Mouse (Mus musculus) heart, embryonic 12.5 days (tissue): ENCODE measurements around the gene Rftn1. TPM values are rescaled to one million over a fixed set of nuclear protein-coding genes. Genes with fewer than 3 reads are reported as not detected.

Source experiments
- ATAC-seq: fragments of 200-750 bp; cut with Nextera tagmentation; 2 replicates; pipeline ENCODE4 v1.8.0; 2017; ENCODE audit warnings: moderate TSS enrichment, moderate library complexity; ENCODE audit not compliant: insufficient number of reproducible peaks, low FRiP score
- H3K27ac ChIP-seq: fragments of 300-500 bp; sonication (generic); 2 replicates; pipeline ENCODE4 v1.5.1; 2016; ENCODE audit warnings: mild to moderate bottlenecking, moderate library complexity; ENCODE audit not compliant: poor library complexity, severe bottlenecking
- H3K27me3 ChIP-seq: fragments of 300-500 bp; sonication (generic); replicated peaks from 2 replicates; pipeline ENCODE4 v1.6.1; 2016; ENCODE audit warnings: mild to moderate bottlenecking, moderate library complexity
- H3K36me3 ChIP-seq: fragments of 300-500 bp; sonication (generic); 2 replicates; pipeline ENCODE4 v1.6.1; 2016; ENCODE audit warnings: mild to moderate bottlenecking, moderate library complexity
- H3K4me1 ChIP-seq: fragments of 300-500 bp; sonication (generic); replicated peaks from 2 replicates; pipeline ENCODE4 v1.6.1; 2016; ENCODE audit warnings: mild to moderate bottlenecking
- H3K4me2 ChIP-seq: fragments of 300-500 bp; sonication (generic); 2 replicates; pipeline ENCODE4 v1.6.1; 2016; ENCODE audit warnings: mild to moderate bottlenecking, moderate library complexity
- H3K4me3 ChIP-seq: fragments of 300-500 bp; sonication (generic); 2 replicates; pipeline ENCODE4 v1.5.1; 2016; ENCODE audit warnings: mild to moderate bottlenecking
- H3K9ac ChIP-seq: fragments of 300-500 bp; sonication (generic); 2 replicates; pipeline ENCODE4 v1.6.1; 2016; ENCODE audit warnings: mild to moderate bottlenecking, moderate library complexity
- H3K9me3 ChIP-seq: fragments of 300-500 bp; sonication (generic); replicated peaks from 2 replicates; pipeline ENCODE4 v1.6.1; 2016; ENCODE audit warnings: mild to moderate bottlenecking, moderate library complexity
- WGBS: fragments of 180-500 bp; shearing (Covaris S2); methylation state at CpG from one replicate; pipeline ENCODE4 v1.1.7; 2016; 5-methylcytosine and 5-hydroxymethylcytosine counted together
- polyA plus RNA-seq: library from polyadenylated mRNA; unstranded; fragments of >200 nt; fragmentation: Nextera tagmentation; extraction: Ambion mirVana; gene quantifications from 2 replicates; pipeline ENCODE4 v1.2.1, GENCODE M21; 2016

Gene Rftn1
- polyA plus RNA-seq, 1 experiment from 2014 or later = 24.2 TPM

- WGBS = 72% methylated on average over 5 of the region's 5 CpGs
These were observed 4.9 kb downstream of the Rftn1 start for GRCm38 (mm10) chr17:50185616-50186015.

GRCm38 (mm10) chr17:50185083-50185482 is 5.4 kb downstream of the Rftn1 start:
- 74% methylated on average over 4 of the region's 4 CpGs for WGBS
- Histone ChIP-seq H3K27ac (no peak overlapping the region), H3K36me3 (no peaks in the 10 kb centered on the region), H3K9ac (no peak overlapping the region), H3K4me1 (peaks cover 27% of the 10 kb centered on the region; the same call in 1 of the 2 replicates), H3K9me3 (no peaks in the 10 kb centered on the region), H3K4me2 (no peak overlapping the region), H3K4me3 (no peak overlapping the region), H3K27me3 (no peaks in the 10 kb centered on the region)
- no peak for ATAC-seq

More at GRCm38 (mm10) chr17:50185616-50186015, 4.9 kb downstream of the Rftn1 start:
- Histone ChIP-seq H3K4me2 (no peak overlapping the region), H3K4me3 (no peak overlapping the region), H3K9ac (no peak overlapping the region), H3K27ac (no peak overlapping the region), H3K9me3 (no peaks in the 10 kb centered on the region), H3K27me3 (peaks cover under 1% of the 10 kb centered on the region; the same call in 1 of the 2 replicates), H3K36me3 (no peaks in the 10 kb centered on the region), H3K4me1 (peaks cover 27% of the 10 kb centered on the region; the same call in 1 of the 2 replicates)
- no peak for ATAC-seq

- no peak overlapping the region for H3K4me3 ChIP-seq
- no peak overlapping the region for H3K4me2 ChIP-seq
- H3K9ac ChIP-seq = no peak overlapping the region
- no peak for ATAC-seq
- peaks cover 24% of the 10 kb centered on the region; the same call in 1 of the 2 replicates for H3K4me1 ChIP-seq
- 77% methylated on average over 12 of the region's 12 CpGs for WGBS
- no peaks in the 10 kb centered on the region for H3K27me3 ChIP-seq
- no peak overlapping the region for H3K27ac ChIP-seq
- no peaks in the 10 kb centered on the region for H3K36me3 ChIP-seq
- no peaks in the 10 kb centered on the region for H3K9me3 ChIP-seq
These were observed 6.0 kb downstream of the Rftn1 start for GRCm38 (mm10) chr17:50184217-50185038.

GRCm38 (mm10) chr17:50183300-50183699 is 7.2 kb downstream of the Rftn1 start:
- peaks cover 15% of the 10 kb centered on the region; the same call in 1 of the 2 replicates for H3K4me1 ChIP-seq
- no peak overlapping the region for H3K4me2 ChIP-seq
- no peaks in the 10 kb centered on the region for H3K27me3 ChIP-seq
- 88% methylated on average over 4 of the region's 4 CpGs for WGBS
- H3K9me3 ChIP-seq = no peaks in the 10 kb centered on the region
- H3K36me3 ChIP-seq = no peaks in the 10 kb centered on the region
- no peak overlapping the region for H3K27ac ChIP-seq
- H3K4me3 ChIP-seq = no peak overlapping the region
- no peak overlapping the region for H3K9ac ChIP-seq
- no peak for ATAC-seq

GRCm38 (mm10) chr17:50182542-50182951 is 7.9 kb downstream of the Rftn1 start:
- Histone ChIP-seq H3K4me2 (no peak overlapping the region), H3K9me3 (0 out of 2 replicates have a peak, but pooled peaks cover 3% of the 10 kb centered on the region), H3K36me3 (peaks cover 7% of the 10 kb centered on the region), H3K27ac (no peak overlapping the region), H3K9ac (no peak overlapping the region), H3K27me3 (no peaks in the 10 kb centered on the region), H3K4me1 (peaks cover 15% of the 10 kb centered on the region; the same call in 1 of the 2 replicates), H3K4me3 (no peak overlapping the region)
- no peak for ATAC-seq
- 42% methylated on average over 3 of the region's 3 CpGs for WGBS

- Histone ChIP-seq H3K4me2 (no peak overlapping the region), H3K4me3 (no peak overlapping the region), H3K27me3 (no peaks in the 10 kb centered on the region), H3K9me3 (0 out of 2 replicates have a peak, but pooled peaks cover 7% of the 10 kb centered on the region), H3K4me1 (peaks cover 15% of the 10 kb centered on the region; the same call in 1 of the 2 replicates), H3K27ac (no peak overlapping the region), H3K36me3 (peaks cover 13% of the 10 kb centered on the region), H3K9ac (no peak overlapping the region)
- 75% methylated on average over 4 of the region's 4 CpGs for WGBS
- ATAC-seq = no peak
These were observed 9.4 kb downstream of the Rftn1 start for GRCm38 (mm10) chr17:50180899-50181570.

GRCm38 (mm10) chr17:50173776-50174175 is 16.7 kb downstream of the Rftn1 start:
- no peak overlapping the region for H3K4me2 ChIP-seq
- peaks cover 11% of the 10 kb centered on the region; the same call in 1 of the 2 replicates for H3K9me3 ChIP-seq
- H3K4me3 ChIP-seq = no peak overlapping the region
- 80% methylated on average over 3 of the region's 3 CpGs for WGBS
- peaks cover 14% of the 10 kb centered on the region for H3K36me3 ChIP-seq
- no peaks in the 10 kb centered on the region for H3K27me3 ChIP-seq
- ATAC-seq = no peak
- no peak overlapping the region for H3K27ac ChIP-seq
- no peak overlapping the region for H3K9ac ChIP-seq
- H3K4me1 ChIP-seq = peaks cover 31% of the 10 kb centered on the region

GRCm38 (mm10) chr17:50173368-50173767 is 17.1 kb downstream of the Rftn1 start:
- WGBS = 84% methylated on average over 5 of the region's 5 CpGs
- H3K4me1 ChIP-seq = peaks cover 31% of the 10 kb centered on the region
- no peak overlapping the region for H3K4me2 ChIP-seq
- no peak overlapping the region for H3K27ac ChIP-seq
- peaks cover 13% of the 10 kb centered on the region; the same call in 1 of the 2 replicates for H3K9me3 ChIP-seq
- peaks cover 19% of the 10 kb centered on the region for H3K36me3 ChIP-seq
- no peak for ATAC-seq
- no peak overlapping the region for H3K9ac ChIP-seq
- no peak overlapping the region for H3K4me3 ChIP-seq
- no peaks in the 10 kb centered on the region for H3K27me3 ChIP-seq

- Histone ChIP-seq H3K36me3 (peaks cover 20% of the 10 kb centered on the region), H3K4me1 (peaks cover 31% of the 10 kb centered on the region), H3K27ac (no peak overlapping the region), H3K27me3 (no peaks in the 10 kb centered on the region), H3K4me3 (no peak overlapping the region), H3K9me3 (peaks cover 13% of the 10 kb centered on the region; the same call in 1 of the 2 replicates), H3K4me2 (no peak overlapping the region), H3K9ac (no peak overlapping the region)
- ATAC-seq = no peak
- WGBS = 80% methylated on average over 6 of the region's 6 CpGs
These were observed 17.7 kb downstream of the Rftn1 start for GRCm38 (mm10) chr17:50172795-50173194.

- Histone ChIP-seq H3K9me3 (peaks cover 10% of the 10 kb centered on the region; the same call in 1 of the 2 replicates), H3K36me3 (peaks cover 27% of the 10 kb centered on the region), H3K27ac (peak overlapping the region; percentile 9; the same call in 1 of the 2 replicates), H3K4me2 (peak overlapping the region; percentile 41), H3K27me3 (no peaks in the 10 kb centered on the region), H3K4me3 (no peak overlapping the region), H3K4me1 (peaks cover 31% of the 10 kb centered on the region), H3K9ac (no peak overlapping the region)
- ATAC-seq = no peak
- 39% methylated on average over 5 of the region's 6 CpGs for WGBS
These were observed 19.4 kb downstream of the Rftn1 start for GRCm38 (mm10) chr17:50170935-50171545.
